Mouse (Mus musculus): Measurements from ENCODE around the gene Lrrc55. TPM values are rescaled to one million over a fixed set of nuclear protein-coding genes. Genes with fewer than 3 reads are reported as not detected.

The Lrrc55 gene
- polyA plus RNA-seq, 1 experiment from 2014 or later = 0.75 TPM

- no peak overlapping the region for H3K9ac ChIP-seq
- no peaks in the 10 kb centered on the region for H3K27me3 ChIP-seq
- no peak overlapping the region for H3K27ac ChIP-seq
- no peak overlapping the region for H3K4me2 ChIP-seq (replicated peaks)
- ATAC-seq (ENCODE audit: low FRiP score, low read depth) = no peak
- no peaks in the 10 kb centered on the region for H3K9me3 ChIP-seq
- H3K4me3 ChIP-seq = no peak overlapping the region
- 69% methylated on average over 5 of the region's 5 CpGs for WGBS
- H3K4me1 ChIP-seq = no peaks in the 10 kb centered on the region; the same call in 1 of the 2 replicates
- H3K36me3 ChIP-seq = no peaks in the 10 kb centered on the region
These were observed 12.3 kb upstream of the Lrrc55 start for GRCm38 (mm10) chr2:85209301-85209700.

- Histone ChIP-seq H3K9ac (no peak overlapping the region), H3K9me3 (no peaks in the 10 kb centered on the region), H3K4me1 (no peaks in the 10 kb centered on the region), H3K4me3 (no peak overlapping the region), H3K4me2 (replicated peaks) (no peak overlapping the region), H3K27ac (no peak overlapping the region), H3K27me3 (no peaks in the 10 kb centered on the region), H3K36me3 (no peaks in the 10 kb centered on the region)
- no peak for ATAC-seq (ENCODE audit: low FRiP score, low read depth)
- 88% methylated on average over 8 of the region's 8 CpGs for WGBS
These were observed 8.2 kb upstream of the Lrrc55 start for GRCm38 (mm10) chr2:85205170-85205569.

GRCm38 (mm10) chr2:85198011-85198965, 1.3 kb upstream of the Lrrc55 start:
- peak overlapping the region; percentile 48; the same call in 1 of the 2 replicates for H3K9ac ChIP-seq
- WGBS = 3% methylated on average over 24 of the region's 24 CpGs

GRCm38 (mm10) chr2:85194566-85194965, 2.4 kb downstream of the Lrrc55 start:
- Histone ChIP-seq H3K27ac (no peak overlapping the region), H3K9ac (no peak overlapping the region), H3K4me1 (peaks cover 11% of the 10 kb centered on the region; the same call in 1 of the 2 replicates), H3K9me3 (no peaks in the 10 kb centered on the region), H3K4me3 (no peak overlapping the region), H3K4me2 (replicated peaks) (no peak overlapping the region), H3K36me3 (no peaks in the 10 kb centered on the region), H3K27me3 (peaks cover 44% of the 10 kb centered on the region)
- 53% methylated on average over 1 of the region's 1 CpGs for WGBS
- ATAC-seq (ENCODE audit: low FRiP score, low read depth) = no peak

More at GRCm38 (mm10) chr2:85198011-85198965, 1.3 kb upstream of the Lrrc55 start:
- no peak for ATAC-seq (ENCODE audit: low FRiP score, low read depth)
- no peak overlapping the region for H3K27ac ChIP-seq
- H3K27me3 ChIP-seq = peaks cover 22% of the 10 kb centered on the region
- peak overlapping the region; percentile 33 for H3K4me3 ChIP-seq
- H3K4me2 ChIP-seq (replicated peaks) = peak overlapping the region; percentile 66
- H3K4me1 ChIP-seq = peaks cover 11% of the 10 kb centered on the region; the same call in 1 of the 2 replicates
- H3K9me3 ChIP-seq = no peaks in the 10 kb centered on the region
- no peaks in the 10 kb centered on the region for H3K36me3 ChIP-seq

- no peak overlapping the region for H3K27ac ChIP-seq
- no peaks in the 10 kb centered on the region for H3K9me3 ChIP-seq
- H3K36me3 ChIP-seq = no peaks in the 10 kb centered on the region
- H3K9ac ChIP-seq = no peak overlapping the region
- H3K4me1 ChIP-seq = no peaks in the 10 kb centered on the region
- ATAC-seq (ENCODE audit: low FRiP score, low read depth) = no peak
- 91% methylated on average over 6 of the region's 6 CpGs for WGBS
- H3K4me2 ChIP-seq (replicated peaks) = no peak overlapping the region
- peaks cover 22% of the 10 kb centered on the region for H3K27me3 ChIP-seq
- no peak overlapping the region for H3K4me3 ChIP-seq
These were observed 9.3 kb downstream of the Lrrc55 start for GRCm38 (mm10) chr2:85187582-85188151.

GRCm38 (mm10) chr2:85178139-85178800, 18.7 kb downstream of the Lrrc55 start:
- H3K36me3 ChIP-seq = no peaks in the 10 kb centered on the region
- no peaks in the 10 kb centered on the region for H3K27me3 ChIP-seq
- no peak overlapping the region for H3K27ac ChIP-seq
- H3K9ac ChIP-seq = no peak overlapping the region
- H3K4me3 ChIP-seq = no peak overlapping the region
- no peaks in the 10 kb centered on the region for H3K9me3 ChIP-seq
- no peak for ATAC-seq (ENCODE audit: low FRiP score, low read depth)
- H3K4me1 ChIP-seq = no peaks in the 10 kb centered on the region
- no peak overlapping the region for H3K4me2 ChIP-seq (replicated peaks)
- WGBS = 55% methylated on average over 4 of the region's 4 CpGs

- H3K4me2 ChIP-seq (replicated peaks) = no peak overlapping the region
- no peak for ATAC-seq (ENCODE audit: low FRiP score, low read depth)
- H3K4me3 ChIP-seq = no peak overlapping the region
- no peak overlapping the region for H3K9ac ChIP-seq
- H3K27ac ChIP-seq = no peak overlapping the region
- H3K36me3 ChIP-seq = no peaks in the 10 kb centered on the region
- H3K9me3 ChIP-seq = no peaks in the 10 kb centered on the region
- WGBS = 77% methylated on average over 6 of the region's 6 CpGs
- H3K4me1 ChIP-seq = no peaks in the 10 kb centered on the region
- no peaks in the 10 kb centered on the region for H3K27me3 ChIP-seq
These were observed 23.5 kb downstream of the Lrrc55 start for GRCm38 (mm10) chr2:85173545-85173944.

GRCm38 (mm10) chr2:85172763-85173103, 24.3 kb downstream of the Lrrc55 start:
- ATAC-seq (ENCODE audit: low FRiP score, low read depth) = no peak

GRCm38 (mm10) chr2:85172071-85172762, 24.8 kb downstream of the Lrrc55 start:
- no peak overlapping the region for H3K4me2 ChIP-seq (replicated peaks)
- ATAC-seq (ENCODE audit: low FRiP score, low read depth) = peak; percentile 72
- no peaks in the 10 kb centered on the region for H3K4me1 ChIP-seq
- H3K27ac ChIP-seq = no peak overlapping the region
- no peaks in the 10 kb centered on the region for H3K36me3 ChIP-seq
- no peaks in the 10 kb centered on the region for H3K27me3 ChIP-seq
- no peak overlapping the region for H3K4me3 ChIP-seq
- H3K9me3 ChIP-seq = no peaks in the 10 kb centered on the region
- no peak overlapping the region for H3K9ac ChIP-seq
- whole genome bisulfite sequencing = 49% methylated on average over 3 of the region's 3 CpGs

More at GRCm38 (mm10) chr2:85172763-85173103, 24.3 kb downstream of the Lrrc55 start:
- no peak overlapping the region for H3K9ac ChIP-seq
- 64% methylated on average over 2 of the region's 2 CpGs for WGBS
- H3K27me3 ChIP-seq = no peaks in the 10 kb centered on the region
- H3K27ac ChIP-seq = no peak overlapping the region
- no peaks in the 10 kb centered on the region for H3K36me3 ChIP-seq
- no peaks in the 10 kb centered on the region for H3K4me1 ChIP-seq
- no peaks in the 10 kb centered on the region for H3K9me3 ChIP-seq
- no peak overlapping the region for H3K4me2 ChIP-seq (replicated peaks)
- H3K4me3 ChIP-seq = no peak overlapping the region

GRCm38 (mm10) chr2:85168327-85168726, 28.7 kb downstream of the Lrrc55 start:
- Histone ChIP-seq H3K4me3 (no peak overlapping the region), H3K9ac (no peak overlapping the region), H3K27ac (peak overlapping the region; percentile 22; the same call in 1 of the 2 replicates), H3K4me1 (no peaks in the 10 kb centered on the region), H3K9me3 (no peaks in the 10 kb centered on the region), H3K36me3 (no peaks in the 10 kb centered on the region), H3K4me2 (replicated peaks) (no peak overlapping the region), H3K27me3 (no peaks in the 10 kb centered on the region)
- 83% methylated on average over 1 of the region's 1 CpGs for WGBS
- no peak for ATAC-seq (ENCODE audit: low FRiP score, low read depth)

GRCm38 (mm10) chr2:85167624-85168023, 29.4 kb downstream of the Lrrc55 start:
- H3K4me2 ChIP-seq (replicated peaks) = no peak overlapping the region
- ATAC-seq (ENCODE audit: low FRiP score, low read depth) = no peak
- H3K36me3 ChIP-seq = no peaks in the 10 kb centered on the region
- no peaks in the 10 kb centered on the region for H3K9me3 ChIP-seq
- no peak overlapping the region for H3K9ac ChIP-seq
- WGBS = 56% methylated on average over 1 of the region's 1 CpGs
- H3K4me3 ChIP-seq = no peak overlapping the region
- no peaks in the 10 kb centered on the region for H3K4me1 ChIP-seq
- no peaks in the 10 kb centered on the region for H3K27me3 ChIP-seq
- H3K27ac ChIP-seq = no peak overlapping the region

All from limb, embryonic 13.5 days (tissue).